Comparison of ENCODE assay signal across 18 mouse cellular contexts in genomic region chr7:19462443-19462842, GRCm38 (mm10). TPM values are rescaled to one million over a fixed set of nuclear protein-coding genes. Genes with fewer than 3 reads are reported as not detected.
A peak's percentile ranks its signal among the peaks of the same experiment; 100 is the strongest.
DNase-seq lines count a peak whose midpoint lies in the region; ATAC-seq and TF ChIP-seq lines count a peak whose summit lies in the region.
"Had no signal": no experiment of that assay in that cellular context is flagged by ENCODE, and none has a peak within 500 bp of the region (broad histone marks: within the 10 kb centered on the region; RNA-seq: fewer than 3 reads in every experiment).

No protein-coding gene starts in this region.

- H3K4me1 ChIP-seq in heart, embryonic 10.5 days: peaks cover 40% of the 10 kb centered on the region
- no peaks in the 10 kb centered on the region for H3K4me1 ChIP-seq in kidney, adult 2 months (ENCODE audit: control insufficient read depth, insufficient read depth, low read length)
- H3K4me1 ChIP-seq in lung, embryonic 15.5 days: peaks cover 26% of the 10 kb centered on the region
- peaks cover 66% of the 10 kb centered on the region for H3K4me1 ChIP-seq in liver, embryonic 12.5 days

- H3K27me3 ChIP-seq in heart, embryonic 10.5 days (ENCODE audit: insufficient read depth, poor library complexity, severe bottlenecking): peaks cover 32% of the 10 kb centered on the region
- H3K27me3 ChIP-seq in kidney, adult 2 months (replicated peaks; ENCODE audit: control insufficient read depth, insufficient read depth, low read length): no peaks in the 10 kb centered on the region
- H3K27me3 ChIP-seq in lung, embryonic 15.5 days: peaks cover 10% of the 10 kb centered on the region
- H3K27me3 ChIP-seq in liver, embryonic 12.5 days (replicated peaks): peaks cover 18% of the 10 kb centered on the region

- H3K27ac ChIP-seq in heart, embryonic 10.5 days: peak overlapping the region; percentile 74
- peak overlapping the region; percentile 59; the same call in 1 of the 2 replicates for H3K27ac ChIP-seq in kidney, adult 2 months (ENCODE audit: insufficient read depth, low read depth, low read length)
- 0 out of 2 replicates have a peak overlapping the region, but pooled peaks have one; percentile 4 for H3K27ac ChIP-seq in lung, embryonic 15.5 days
- H3K27ac ChIP-seq in liver, embryonic 12.5 days: no peak overlapping the region
- H3K27ac ChIP-seq: forebrain, embryonic 13.5 days; hindbrain, embryonic 15.5 days; limb, embryonic 13.5 days; midbrain, embryonic 13.5 days; neural tube, embryonic 13.5 days had no signal

- H3K36me3 ChIP-seq in heart, embryonic 10.5 days: no peaks in the 10 kb centered on the region
- H3K36me3 ChIP-seq in kidney, adult 2 months (ENCODE audit: control insufficient read depth, insufficient read depth, low read length): no peaks in the 10 kb centered on the region
- H3K36me3 ChIP-seq in lung, embryonic 15.5 days: no peaks in the 10 kb centered on the region
- H3K36me3 ChIP-seq in liver, embryonic 12.5 days: no peaks in the 10 kb centered on the region
- H3K36me3 ChIP-seq: hindbrain, embryonic 15.5 days; limb, embryonic 13.5 days; midbrain, embryonic 13.5 days; neural tube, embryonic 13.5 days had no signal

- no peak for ATAC-seq in lung, embryonic 15.5 days (ENCODE audit: borderline replicate concordance, extremely low read depth, low FRiP score, low TSS enrichment)
- ATAC-seq in liver, embryonic 12.5 days: no peak
- ATAC-seq: forebrain, embryonic 13.5 days; midbrain, embryonic 13.5 days had no signal

- no peak for TF ChIP-seq POLR2A in kidney, adult 2 months (IDR thresholded peaks at IDR 0.05; ENCODE audit: low read depth, low read length)

- TF ChIP-seq CTCF in kidney, adult 2 months (conservative IDR thresholded peaks at IDR 0.05; ENCODE audit: insufficient read depth, insufficient read length, low read depth, low read length): no peak

- no peak overlapping the region for H3K4me2 ChIP-seq in lung, embryonic 15.5 days
- peak overlapping the region; percentile 43 for H3K4me2 ChIP-seq in liver, embryonic 12.5 days
- H3K4me2 ChIP-seq: forebrain, embryonic 13.5 days; hindbrain, embryonic 15.5 days; limb, embryonic 13.5 days; midbrain, embryonic 13.5 days; neural tube, embryonic 13.5 days had no signal

- no peak overlapping the region for H3K4me3 ChIP-seq in heart, embryonic 10.5 days
- peak overlapping the region; percentile 11; the same call in 1 of the 2 replicates for H3K4me3 ChIP-seq in kidney, adult 2 months (ENCODE audit: insufficient read depth, low read depth, low read length)
- no peak overlapping the region for H3K4me3 ChIP-seq in lung, embryonic 15.5 days
- 0 out of 2 replicates have a peak overlapping the region, but pooled peaks have one; percentile 31 for H3K4me3 ChIP-seq in liver, embryonic 12.5 days
- H3K4me3 ChIP-seq: forebrain, embryonic 13.5 days; hindbrain, embryonic 15.5 days; limb, embryonic 13.5 days; midbrain, embryonic 13.5 days; neural tube, embryonic 13.5 days had no signal

- H3K9ac ChIP-seq in lung, embryonic 15.5 days: no peak overlapping the region
- 0 out of 2 replicates have a peak overlapping the region, but pooled peaks have one; percentile 13 for H3K9ac ChIP-seq in liver, embryonic 12.5 days
- H3K9ac ChIP-seq: forebrain, embryonic 13.5 days; hindbrain, embryonic 15.5 days; limb, embryonic 13.5 days; midbrain, embryonic 13.5 days had no signal

- no peak for DNase-seq in heart, embryonic 10.5 days (ENCODE audit: low spot score)
- DNase-seq in heart, postnatal 14 days: no peak
- DNase-seq in kidney, adult 2 months: no peak
- no peak for DNase-seq in kidney, adult 8-10 months
- no peak for DNase-seq in lung, postnatal 14 days
- no peak for DNase-seq in gastrocnemius, adult 18-20 months (ENCODE audit: low spot score)
- DNase-seq: cerebellum, adult 8-10 months; gastrocnemius, postnatal 25 days; thymus, postnatal 25 days had no signal

- H3K9me3 ChIP-seq in heart, embryonic 10.5 days: no peaks in the 10 kb centered on the region
- no peaks in the 10 kb centered on the region for H3K9me3 ChIP-seq in lung, embryonic 15.5 days
- H3K9me3 ChIP-seq in liver, embryonic 12.5 days (replicated peaks): no peaks in the 10 kb centered on the region
- H3K9me3 ChIP-seq: forebrain, embryonic 13.5 days; hindbrain, embryonic 15.5 days; limb, embryonic 13.5 days; midbrain, embryonic 13.5 days; neural tube, embryonic 13.5 days had no signal

- 65% methylated on average over 4 of the region's 4 CpGs for WGBS in heart, embryonic 10.5 days
- WGBS in kidney, adult 2 months: 72% methylated on average over 4 of the region's 4 CpGs
- WGBS in lung, embryonic 15.5 days: 72% methylated on average over 4 of the region's 4 CpGs
- WGBS in liver, embryonic 12.5 days (ENCODE audit: insufficient replicate concordance): 21% methylated on average over 4 of the region's 4 CpGs

- intact Hi-C loops in heart, postnatal 14 days (cut with DNase I): loop anchor here (5.0 kb wide), 2 partner anchors 40 to 110 kb away; no protein-coding TSS in a partner anchor

RNA-seq across cellular contexts. Expression of gene Exoc3l2, which starts 0.7 kb away (rescaled TPM):
- 1.8 and 2.5 TPM in 2 replicates for polyA plus RNA-seq in heart, embryonic 10.5 days (2016; fragmentation: Nextera tagmentation; extraction: Ambion mirVana)
- 1 to 10 TPM in 1 of 2 experiments, under 1 TPM in 1; 0.79 to 1.1 TPM for total RNA-seq in heart, postnatal 14 days (2021)
- polyA plus RNA-seq in kidney, adult 2 months (2012; rRNA removed): 41.6 and 46.6 TPM in 2 replicates
- polyA plus RNA-seq in lung, embryonic 15.5 days (2015; fragmentation: Nextera tagmentation; extraction: Ambion mirVana): 1.4 and 1.7 TPM in 2 replicates
- polyA plus RNA-seq in liver, embryonic 12.5 days (2016; fragmentation: Nextera tagmentation; extraction: Ambion mirVana): 3.6 and 3.9 TPM in 2 replicates
- 1 to 10 TPM in 1 of 2 experiments, under 1 TPM in 1; 0.57 to 1.5 TPM for total RNA-seq in gastrocnemius, adult 18-20 months (2021)

RNA-seq across cellular contexts. Expression of gene Mark4, which starts 3.8 kb away (rescaled TPM):
- polyA plus RNA-seq in heart, embryonic 10.5 days (2016; fragmentation: Nextera tagmentation; extraction: Ambion mirVana): 7.0 and 8.9 TPM in 2 replicates
- total RNA-seq in heart, postnatal 14 days (2021): 10 to 100 TPM; 23.3 to 25.0 TPM
- polyA plus RNA-seq in kidney, adult 2 months (2012; rRNA removed): 16.1 and 18.2 TPM in 2 replicates
- 7.9 TPM in 2 replicates for polyA plus RNA-seq in lung, embryonic 15.5 days (2015; fragmentation: Nextera tagmentation; extraction: Ambion mirVana)
- polyA plus RNA-seq in liver, embryonic 12.5 days (2016; fragmentation: Nextera tagmentation; extraction: Ambion mirVana): 3.8 and 4.2 TPM in 2 replicates
- 10 to 100 TPM; 18.5 to 20.8 TPM for total RNA-seq in gastrocnemius, adult 18-20 months (2021)

RNA-seq across cellular contexts. Expression of gene Bloc1s3, which starts 45.7 kb away (rescaled TPM):
- 1.5 and 2.0 TPM in 2 replicates for polyA plus RNA-seq in heart, embryonic 10.5 days (2016; fragmentation: Nextera tagmentation; extraction: Ambion mirVana)
- total RNA-seq in heart, postnatal 14 days (2021): 1 to 10 TPM; 2.0 to 2.2 TPM
- polyA plus RNA-seq in kidney, adult 2 months (2012; rRNA removed): 8.6 and 10.3 TPM in 2 replicates
- 2.0 TPM in 2 replicates for polyA plus RNA-seq in lung, embryonic 15.5 days (2015; fragmentation: Nextera tagmentation; extraction: Ambion mirVana)
- polyA plus RNA-seq in liver, embryonic 12.5 days (2016; fragmentation: Nextera tagmentation; extraction: Ambion mirVana): 2.1 TPM in 2 replicates
- 1 to 10 TPM; 1.9 to 2.2 TPM for total RNA-seq in gastrocnemius, adult 18-20 months (2021)

RNA-seq across cellular contexts. Expression of gene Trappc6a, which starts 45.8 kb away (rescaled TPM):
- 95.3 and 107 TPM in 2 replicates for polyA plus RNA-seq in heart, embryonic 10.5 days (2016; fragmentation: Nextera tagmentation; extraction: Ambion mirVana)
- 10 to 100 TPM; 48.9 to 49.6 TPM for total RNA-seq in heart, postnatal 14 days (2021)
- 62.3 and 74.6 TPM in 2 replicates for polyA plus RNA-seq in kidney, adult 2 months (2012; rRNA removed)
- 97.8 and 103 TPM in 2 replicates for polyA plus RNA-seq in lung, embryonic 15.5 days (2015; fragmentation: Nextera tagmentation; extraction: Ambion mirVana)
- 68.4 and 68.6 TPM in 2 replicates for polyA plus RNA-seq in liver, embryonic 12.5 days (2016; fragmentation: Nextera tagmentation; extraction: Ambion mirVana)
- 1 to 10 TPM; 9.0 to 9.4 TPM for total RNA-seq in gastrocnemius, adult 18-20 months (2021)

RNA-seq across cellular contexts. Expression of gene Nkpd1, which starts 55.2 kb away (rescaled TPM):
- polyA plus RNA-seq in heart, embryonic 10.5 days (2016; fragmentation: Nextera tagmentation; extraction: Ambion mirVana): 0.09 and 0.14 TPM in 2 replicates
- not detected for total RNA-seq in heart, postnatal 14 days (2021)
- polyA plus RNA-seq in kidney, adult 2 months (2012; rRNA removed): 0.11 and 0.16 TPM in 2 replicates
- 0.20 TPM in 1 of 2 replicates, not detected in the other for polyA plus RNA-seq in lung, embryonic 15.5 days (2015; fragmentation: Nextera tagmentation; extraction: Ambion mirVana)
- polyA plus RNA-seq in liver, embryonic 12.5 days (2016; fragmentation: Nextera tagmentation; extraction: Ambion mirVana): not detected in 2 replicates
- total RNA-seq in gastrocnemius, adult 18-20 months (2021): not detected
- total RNA-seq: gastrocnemius, postnatal 25 days had no signal
- polyA plus RNA-seq: embryonic facial prominence, embryonic 11.5 days; heart, postnatal 0 days had no signal

Comparison
In these comparisons a context has a peak if more than half of its experiments do, and no peak if none do; other contexts are left out.
1. H3K4me3 ChIP-seq: peak in kidney, adult 2 months (single experiment) and liver, embryonic 12.5 days (single experiment); none in heart, embryonic 10.5 days (single experiment) and lung, embryonic 15.5 days (single experiment).